Mouse (Mus musculus) A20 (cell line): Measurements from ENCODE around the gene Cox4i1.

ENCODE experiments used
- DNase-seq: peaks from one replicate; pipeline ENCODE4 v3.0.0-alpha.2; 2011; ENCODE audit warnings: low read depth, low spot score

The Cox4i1 gene

GRCm38 (mm10) chr8:120693861-120694493, 26.0 kb downstream of the Cox4i1 start:
- DNase-seq: no peak

GRCm38 (mm10) chr8:120696401-120697153, 28.6 kb downstream of the Cox4i1 start:
- DNase-seq: peak; percentile 83

DNA sequence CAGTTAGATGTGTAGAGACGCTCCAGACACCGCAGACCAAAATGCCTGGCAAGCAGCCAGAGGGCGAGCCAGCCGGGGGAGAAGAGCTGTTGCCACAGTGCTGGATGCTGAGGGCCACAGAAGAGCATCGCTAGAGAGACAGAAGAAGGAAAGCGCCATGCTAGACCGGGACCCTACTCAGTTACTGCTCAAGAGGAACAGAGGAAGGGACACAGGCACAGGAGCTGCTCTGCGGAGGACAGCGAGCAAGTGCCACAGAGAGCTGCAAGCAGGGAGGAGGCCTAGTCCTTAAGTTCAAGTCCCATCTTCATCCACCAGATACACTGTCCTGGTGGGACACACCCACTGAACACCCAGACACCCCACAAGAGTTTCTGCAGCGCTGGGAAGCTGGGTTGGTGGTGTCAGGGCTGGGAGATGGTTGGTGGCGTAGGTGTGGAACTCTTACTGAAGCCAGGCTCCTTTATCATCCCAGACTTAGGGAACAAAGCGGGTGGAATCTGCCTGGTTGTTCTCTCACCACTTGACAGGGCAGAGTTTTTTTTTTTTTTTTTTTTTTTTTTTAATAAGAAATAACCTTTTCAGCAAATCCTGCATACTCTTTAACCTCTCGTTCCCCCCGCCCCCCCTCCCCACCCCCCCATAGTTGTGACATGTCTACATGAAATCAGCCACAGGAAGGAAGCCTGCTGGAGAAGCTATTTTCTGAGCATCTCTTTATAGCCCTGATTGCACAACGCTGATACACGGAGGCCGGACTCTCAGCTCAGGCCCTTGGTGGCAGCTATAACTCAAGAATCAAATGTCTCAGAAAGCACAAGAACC, 29.3 kb downstream of the Cox4i1 start:
- peak; percentile 40 for DNase-seq

DNA sequence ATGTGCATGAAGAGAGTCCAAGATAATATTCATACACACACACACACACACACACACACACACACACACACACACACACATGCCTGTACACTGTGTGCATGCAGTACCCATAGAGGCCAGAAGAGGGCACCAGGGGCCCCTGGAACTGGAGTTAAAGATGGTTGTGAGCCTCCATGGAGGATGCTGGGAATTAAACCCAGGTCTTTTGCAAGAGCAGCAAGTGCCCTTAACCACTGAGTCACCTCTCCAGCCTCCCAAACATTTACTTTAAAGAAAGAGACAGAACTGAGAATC, 29.9 kb downstream of the Cox4i1 start:
- peak; percentile 40 for DNase-seq

GRCm38 (mm10) chr8:120698426-120698825, 30.4 kb downstream of the Cox4i1 start:
- DNase-seq: no peak

DNA sequence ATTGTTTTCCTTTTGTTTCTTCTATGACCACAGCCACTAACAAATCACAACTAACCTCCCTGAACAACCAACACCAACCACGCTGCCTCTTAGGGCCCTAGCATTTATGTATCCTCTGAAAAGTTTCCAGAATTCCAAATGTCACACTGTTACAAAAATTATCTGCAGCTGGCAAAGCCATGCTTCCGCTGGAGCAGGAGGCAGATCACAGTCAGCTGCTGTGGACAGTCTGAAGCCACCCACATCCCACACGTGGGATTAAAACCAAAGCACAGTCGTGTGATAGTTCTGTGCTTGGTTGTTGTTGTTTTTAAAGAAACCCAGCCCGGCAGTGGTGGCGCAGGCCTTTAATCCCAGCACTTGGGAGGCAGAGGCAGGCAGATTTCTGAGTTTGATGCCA, 31.1 kb downstream of the Cox4i1 start:
- no peak for DNase-seq

- no peak for DNase-seq
Measured at GRCm38 (mm10) chr8:120699565-120699964, 31.5 kb downstream of the Cox4i1 start.

- DNase-seq: no peak
Measured at GRCm38 (mm10) chr8:120700053-120700452, 32.0 kb downstream of the Cox4i1 start.

DNA sequence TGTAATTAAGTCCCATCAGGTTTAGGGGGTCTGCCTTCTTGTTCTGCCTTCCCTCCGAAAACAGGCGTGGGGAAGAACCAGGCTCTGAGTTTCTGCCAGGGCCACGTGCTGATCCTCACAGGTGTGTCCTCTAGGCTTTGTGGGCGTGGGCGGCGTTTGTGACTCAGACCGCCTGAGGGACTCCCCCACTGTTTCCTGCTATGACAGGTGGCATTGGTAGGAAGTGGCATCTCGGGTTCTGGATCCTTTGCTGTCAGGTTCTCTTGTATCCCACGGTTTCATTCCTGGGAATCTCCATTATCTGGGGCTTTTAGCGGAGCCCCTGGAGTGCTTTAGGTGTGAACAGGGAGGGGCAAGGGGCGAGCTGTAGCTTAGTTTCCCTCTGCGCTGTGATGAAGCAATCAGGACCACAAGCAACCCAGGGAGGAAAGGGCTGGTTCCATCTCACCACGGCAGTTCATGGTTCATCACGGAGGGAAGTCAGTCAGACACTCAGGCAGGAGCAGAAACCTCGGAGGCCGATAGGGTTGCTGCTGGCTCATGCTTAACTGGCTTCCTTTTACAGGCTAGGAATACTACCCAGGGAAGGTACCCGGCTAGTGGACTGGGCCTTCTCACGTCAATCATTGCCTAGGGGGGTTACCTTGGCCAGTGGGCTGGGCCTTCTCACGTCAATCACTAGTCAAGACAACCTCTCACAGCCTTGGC, 33.9 kb downstream of the Cox4i1 start:
- peak; percentile 96 for DNase-seq

DNA sequence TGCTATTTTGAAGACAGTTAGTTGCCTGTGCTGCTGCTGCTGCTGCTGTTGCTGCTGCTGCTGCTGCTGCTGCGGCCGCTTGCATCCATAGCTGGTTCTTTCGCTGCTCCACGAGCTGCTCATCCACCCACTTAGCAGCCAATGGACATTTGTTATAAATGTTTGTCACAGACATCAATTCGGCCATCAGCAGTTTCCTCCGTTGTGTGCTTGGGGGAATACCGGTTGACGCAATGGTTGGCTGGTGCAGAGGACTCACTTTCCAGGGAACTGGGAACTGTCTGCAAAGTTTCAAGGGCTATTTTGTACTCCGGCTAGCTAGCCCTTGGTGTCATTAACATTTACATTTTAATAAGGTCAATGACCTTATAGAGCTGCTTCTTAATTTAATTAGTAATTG, 36.2 kb downstream of the Cox4i1 start:
- peak; percentile 77 for DNase-seq

DNA sequence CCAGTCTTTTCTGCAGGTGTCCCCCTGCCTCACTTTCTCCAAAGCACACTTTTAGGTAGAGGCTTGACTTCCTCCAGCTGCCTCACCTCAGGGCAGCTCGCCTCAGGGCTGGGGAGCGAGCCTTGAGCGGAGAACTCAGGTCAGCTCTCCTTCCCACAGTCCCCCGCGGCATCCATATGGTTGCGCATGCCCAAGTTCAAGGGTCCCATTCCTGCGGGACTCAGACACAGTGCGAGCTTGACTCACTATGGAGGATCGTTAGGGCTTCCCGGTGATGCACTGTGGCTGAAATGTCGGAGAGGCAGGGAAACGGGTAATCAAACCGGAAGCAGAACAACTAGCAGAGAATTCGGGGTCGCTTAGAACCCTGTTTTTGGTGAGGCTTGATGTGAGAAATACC, 37.1 kb downstream of the Cox4i1 start:
- no peak for DNase-seq

GRCm38 (mm10) chr8:120706193-120706592, 38.2 kb downstream of the Cox4i1 start:
- DNase-seq: no peak

GRCm38 (mm10) chr8:120709176-120709575, 41.2 kb downstream of the Cox4i1 start:
- DNase-seq: peak; percentile 62

- DNase-seq: peak; percentile 50
Measured at GRCm38 (mm10) chr8:120715200-120715599, 47.2 kb downstream of the Cox4i1 start.

DNA sequence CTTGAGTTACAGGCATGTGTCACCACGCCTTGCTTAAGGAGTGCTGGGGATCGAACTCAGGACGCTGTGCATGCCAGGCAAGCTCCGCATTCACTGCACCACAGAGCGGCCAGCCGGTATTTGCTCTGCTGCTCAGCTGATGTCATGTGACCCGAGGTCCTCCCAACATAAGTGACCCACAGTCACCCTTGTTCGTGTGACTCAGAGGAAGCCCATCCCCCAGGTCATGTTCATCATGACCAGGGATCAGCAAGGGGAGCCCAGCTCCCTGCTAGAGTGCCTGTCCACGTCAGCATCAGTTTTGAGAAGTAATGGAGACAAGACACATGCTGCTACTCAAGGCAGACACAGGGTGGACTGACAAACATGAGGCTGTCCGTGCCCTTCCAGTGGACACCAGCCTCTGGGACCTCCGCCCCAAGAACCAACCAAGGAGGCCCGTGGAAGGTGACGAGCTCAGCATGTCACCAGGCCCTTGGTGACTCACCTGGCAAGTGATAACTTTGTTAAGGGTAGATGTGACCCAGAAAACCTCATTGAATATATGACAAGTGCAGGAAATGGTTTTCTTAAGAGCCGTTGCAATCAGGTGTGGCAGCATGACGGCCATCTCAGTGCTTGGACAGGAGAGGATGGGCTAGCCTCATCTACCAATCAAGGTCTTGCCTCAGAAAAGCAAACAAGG, 48.1 kb downstream of the Cox4i1 start:
- DNase-seq: no peak

- no peak for DNase-seq
Measured at GRCm38 (mm10) chr8:120719586-120720236, 51.7 kb downstream of the Cox4i1 start.

- DNase-seq: peak; percentile 35
Measured at GRCm38 (mm10) chr8:120723025-120723424, 55.0 kb downstream of the Cox4i1 start.
